Mouse (Mus musculus) embryonic facial prominence, embryonic 14.5 days (tissue): ENCODE data around the gene Rsph6a. TPM values are rescaled to one million over a fixed set of nuclear protein-coding genes. Genes with fewer than 3 reads are reported as not detected.

Experiments used
- ATAC-seq: fragments of 200-750 bp; cut with Nextera tagmentation; 2 replicates; pipeline ENCODE4 v1.8.0; 2017; ENCODE audit warnings: low read depth, moderate number of reproducible peaks, moderate TSS enrichment
- DNase-seq: peaks from one replicate; pipeline ENCODE4 v3.0.0-alpha.2; 2015; ENCODE audit warnings: low spot score
- H3K27ac ChIP-seq: fragments of 300-500 bp; sonication (generic); replicated peaks from 2 replicates; pipeline ENCODE4 v1.5.1; 2014; ENCODE audit warnings: low read depth, mild to moderate bottlenecking, low read length, moderate library complexity
- H3K27me3 ChIP-seq: fragments of 300-500 bp; sonication (generic); replicated peaks from 2 replicates; pipeline ENCODE4 v1.6.1; 2014; ENCODE audit warnings: low read length; ENCODE audit not compliant: control insufficient read depth, insufficient read depth
- H3K36me3 ChIP-seq: fragments of 300-500 bp; sonication (generic); 2 replicates; pipeline ENCODE4 v1.6.1; 2014; ENCODE audit warnings: low read length, mixed read lengths; ENCODE audit not compliant: control insufficient read depth, insufficient read depth
- H3K4me1 ChIP-seq: fragments of 300-500 bp; sonication (generic); 2 replicates; pipeline ENCODE4 v1.6.1; 2014; ENCODE audit warnings: antibody characterized with exemption, low read length; ENCODE audit not compliant: control insufficient read depth, insufficient read depth
- H3K4me2 ChIP-seq: fragments of 300-500 bp; sonication (generic); 2 replicates; pipeline ENCODE4 v1.6.1; 2014; ENCODE audit warnings: low read depth, mild to moderate bottlenecking, low read length, moderate library complexity, mixed read lengths
- H3K4me3 ChIP-seq: fragments of 300-500 bp; sonication (generic); 2 replicates; pipeline ENCODE4 v1.5.1; 2014; ENCODE audit warnings: low read depth, mild to moderate bottlenecking, low read length
- H3K9ac ChIP-seq: fragments of 300-500 bp; sonication (generic); 2 replicates; pipeline ENCODE4 v1.6.1; 2014; ENCODE audit warnings: low read depth, mild to moderate bottlenecking, low read length, moderate library complexity, mixed read lengths
- H3K9me3 ChIP-seq: fragments of 300-500 bp; sonication (generic); 2 replicates; pipeline ENCODE4 v1.6.1; 2016; ENCODE audit warnings: low read length; ENCODE audit not compliant: control insufficient read depth
- WGBS: fragments of 180-500 bp; shearing (Covaris S2); extraction: QIAGEN DNeasy Blood & Tissue Kit; methylation state at CpG from one replicate; pipeline ENCODE4 v1.1.7; 2014; 5-methylcytosine and 5-hydroxymethylcytosine counted together
- polyA plus RNA-seq: library from polyadenylated mRNA; unstranded; fragments of >200 nt; fragmentation: Nextera tagmentation; extraction: Ambion mirVana; gene quantifications from 2 replicates; pipeline ENCODE4 v1.2.1, GENCODE M21; 2014

The Rsph6a gene
- polyA plus RNA-seq = not detected in 2 replicates

- H3K4me3 ChIP-seq = no peak within 1 kb of the TSS
- WGBS = 27% methylated on average over 24 of the region's 33 CpGs
- H3K4me2 ChIP-seq = peak within 1 kb of the TSS; percentile 40
- H3K4me1 ChIP-seq = no peaks in the 10 kb centered on the region
- H3K9me3 ChIP-seq = no peaks in the 10 kb centered on the region
- H3K9ac ChIP-seq = peak within 1 kb of the TSS; percentile 34; the same call in 1 of the 2 replicates
- DNase-seq (peak; percentile 70), ATAC-seq (peak; percentile 73)
- no peak within 1 kb of the TSS; the same call in 1 of the 2 replicates for H3K27ac ChIP-seq
- H3K36me3 ChIP-seq = peaks cover 48% of the 10 kb centered on the region
- no peaks in the 10 kb centered on the region for H3K27me3 ChIP-seq
Measured at GRCm38 (mm10) chr7:19054047-19054776, at the start of gene Rsph6a. Rsph6a (plus strand) TSS chr7:19054690.

- H3K9ac ChIP-seq = peak overlapping the region; percentile 93
- no peaks in the 10 kb centered on the region for H3K27me3 ChIP-seq
- DNase-seq (no peak), ATAC-seq (no peak)
- no peak overlapping the region for H3K27ac ChIP-seq
- H3K9me3 ChIP-seq = no peaks in the 10 kb centered on the region
- H3K36me3 ChIP-seq = peaks cover 32% of the 10 kb centered on the region
- H3K4me1 ChIP-seq = peaks cover 17% of the 10 kb centered on the region
- peak overlapping the region; percentile 90 for H3K4me3 ChIP-seq
- H3K4me2 ChIP-seq = peak overlapping the region; percentile 93
- 83% methylated on average over 33 of the region's 34 CpGs for WGBS
Measured at GRCm38 (mm10) chr7:19005417-19006121, 48.9 kb upstream of the Rsph6a start.

- H3K4me1 ChIP-seq = peaks cover 17% of the 10 kb centered on the region
Measured at GRCm38 (mm10) chr7:19006476-19006875, 48.0 kb upstream of the Rsph6a start.

GRCm38 (mm10) chr7:19007026-19007977 is 47.2 kb upstream of the Rsph6a start:
- WGBS = 79% methylated on average over 13 of the region's 13 CpGs
- Histone ChIP-seq H3K4me2 (0 out of 2 replicates have a peak overlapping the region, but pooled peaks have one; percentile 21), H3K4me1 (peaks cover 24% of the 10 kb centered on the region), H3K36me3 (peaks cover 32% of the 10 kb centered on the region), H3K9me3 (no peaks in the 10 kb centered on the region), H3K27me3 (no peaks in the 10 kb centered on the region), H3K4me3 (no peak overlapping the region), H3K27ac (no peak overlapping the region), H3K9ac (peak overlapping the region; percentile 32; the same call in 1 of the 2 replicates)
- DNase-seq (no peak), ATAC-seq (no peak)

More at GRCm38 (mm10) chr7:19006476-19006875, 48.0 kb upstream of the Rsph6a start:
- H3K27me3 ChIP-seq = no peaks in the 10 kb centered on the region
- ATAC-seq (0 out of 2 replicates have a peak, but pooled peaks have one; percentile 8), DNase-seq (peak; percentile 93)
- peak overlapping the region; percentile 93 for H3K4me2 ChIP-seq
- WGBS = 9% methylated on average over 12 of the region's 12 CpGs
- 0 out of 2 replicates have a peak overlapping the region, but pooled peaks have one; percentile 4 for H3K4me3 ChIP-seq
- H3K27ac ChIP-seq = no peak overlapping the region
- H3K9ac ChIP-seq = peak overlapping the region; percentile 32; the same call in 1 of the 2 replicates
- peaks cover 32% of the 10 kb centered on the region for H3K36me3 ChIP-seq
- no peaks in the 10 kb centered on the region for H3K9me3 ChIP-seq

- WGBS = 83% methylated on average over 7 of the region's 7 CpGs
- no peak for DNase-seq
- ATAC-seq = no peak
- Histone ChIP-seq H3K27me3 (no peaks in the 10 kb centered on the region), H3K4me3 (no peak overlapping the region), H3K9me3 (no peaks in the 10 kb centered on the region), H3K4me2 (no peak overlapping the region), H3K27ac (no peak overlapping the region), H3K36me3 (peaks cover 23% of the 10 kb centered on the region), H3K9ac (no peak overlapping the region), H3K4me1 (peaks cover 19% of the 10 kb centered on the region)
Measured at GRCm38 (mm10) chr7:19010581-19010980, 43.9 kb upstream of the Rsph6a start.

- peak overlapping the region; percentile 72 for H3K27ac ChIP-seq
- 4% methylated on average over 14 of the region's 31 CpGs for WGBS
- H3K36me3 ChIP-seq = peaks cover 9% of the 10 kb centered on the region
- peak overlapping the region; percentile 69 for H3K4me2 ChIP-seq
- peak; percentile 61 for DNase-seq
- peak overlapping the region; percentile 67 for H3K9ac ChIP-seq
- peak overlapping the region; percentile 34 for H3K4me3 ChIP-seq
- peak; percentile 27 for ATAC-seq
- H3K9me3 ChIP-seq = no peaks in the 10 kb centered on the region
- no peaks in the 10 kb centered on the region for H3K27me3 ChIP-seq
- peaks cover 11% of the 10 kb centered on the region for H3K4me1 ChIP-seq
Measured at GRCm38 (mm10) chr7:19012025-19012621, 42.4 kb upstream of the Rsph6a start.

GRCm38 (mm10) chr7:19012882-19013281 is 41.6 kb upstream of the Rsph6a start:
- WGBS = 42% methylated on average over 2 of the region's 2 CpGs

More at GRCm38 (mm10) chr7:19012882-19013281, 41.6 kb upstream of the Rsph6a start:
- H3K27me3 ChIP-seq = no peaks in the 10 kb centered on the region
- ATAC-seq (no peak), DNase-seq (no peak)
- H3K9me3 ChIP-seq = no peaks in the 10 kb centered on the region
- H3K36me3 ChIP-seq = peaks cover 2% of the 10 kb centered on the region; the same call in 1 of the 2 replicates
- H3K4me1 ChIP-seq = peaks cover 11% of the 10 kb centered on the region
- H3K9ac ChIP-seq = no peak overlapping the region
- peak overlapping the region; percentile 69; the same call in 1 of the 2 replicates for H3K4me2 ChIP-seq
- no peak overlapping the region; the same call in 1 of the 2 replicates for H3K4me3 ChIP-seq
- H3K27ac ChIP-seq = no peak overlapping the region
